ENCODE assay signal across 15 mouse cellular contexts in the genomic region with DNA sequence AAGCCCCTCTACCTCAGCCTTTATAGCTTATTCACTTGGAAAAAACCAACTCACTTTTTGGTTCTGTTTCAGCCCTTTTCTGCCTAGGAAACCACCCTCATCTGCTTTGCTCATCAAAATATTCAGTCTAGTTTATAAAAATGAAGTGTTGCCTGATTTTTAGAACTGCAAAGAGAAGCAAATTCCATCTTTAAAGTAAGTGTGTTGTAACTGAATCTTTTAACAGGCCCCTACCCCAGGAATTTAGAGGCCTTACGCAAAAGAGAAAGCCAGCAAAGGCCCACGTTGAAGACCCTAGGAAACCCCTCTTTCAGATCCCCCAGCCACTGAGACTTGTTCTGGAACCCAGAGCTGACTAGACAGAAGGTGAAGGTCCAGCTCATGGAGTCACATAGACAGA. TPM values are rescaled to one million over a fixed set of nuclear protein-coding genes. Genes with fewer than 3 reads are reported as not detected.
"Had no signal": no experiment of that assay in that cellular context is flagged by ENCODE, and none has a peak within 500 bp of the region (broad histone marks: within the 10 kb centered on the region; RNA-seq: fewer than 3 reads in every experiment).

No protein-coding gene starts in this region.

- ATAC-seq: midbrain, embryonic 16.5 days had no signal

- H3K27me3 ChIP-seq: hindbrain, embryonic 15.5 days; liver, embryonic 15.5 days; neural tube, embryonic 13.5 days had no signal

- DNase-seq: kidney, adult 18-20 months; kidney, postnatal 14 days; left cerebral cortex, postnatal 4 days; lung, adult 2 months; right cerebral cortex, postnatal 14 days; thymus, postnatal 36 days had no signal

- H3K4me3 ChIP-seq: hindbrain, embryonic 15.5 days; liver, embryonic 15.5 days; midbrain, embryonic 10.5 days; neural tube, embryonic 13.5 days had no signal

- H3K27ac ChIP-seq: hindbrain, embryonic 15.5 days; liver, embryonic 15.5 days; midbrain, embryonic 10.5 days; neural tube, embryonic 13.5 days had no signal

- H3K4me2 ChIP-seq: hindbrain, embryonic 15.5 days; liver, embryonic 11.5 days; liver, embryonic 15.5 days; neural tube, embryonic 13.5 days had no signal

- H3K9ac ChIP-seq: hindbrain, embryonic 15.5 days; liver, embryonic 15.5 days; neural tube, embryonic 13.5 days had no signal

- H3K36me3 ChIP-seq: hindbrain, embryonic 15.5 days; liver, embryonic 15.5 days; midbrain, embryonic 10.5 days; neural tube, embryonic 13.5 days had no signal

- H3K4me1 ChIP-seq: hindbrain, embryonic 15.5 days; neural tube, embryonic 13.5 days had no signal

- H3K9me3 ChIP-seq: hindbrain, embryonic 15.5 days; liver, embryonic 15.5 days; midbrain, embryonic 10.5 days; neural tube, embryonic 13.5 days had no signal

RNA-seq across cellular contexts. Expression of gene Rnf112, which starts 10.1 kb away (rescaled TPM):
- total RNA-seq: megakaryocyte, adult 5-6 weeks had no signal
- polyA plus RNA-seq: spleen, adult 2 months; thymus, postnatal 0 days had no signal

RNA-seq across cellular contexts. Expression of gene Mfap4, which starts 21.2 kb away (rescaled TPM):
- total RNA-seq: megakaryocyte, adult 5-6 weeks had no signal
